Mouse (Mus musculus): Measurements from ENCODE around the gene Ccdc27.

Gene Ccdc27

DNA sequence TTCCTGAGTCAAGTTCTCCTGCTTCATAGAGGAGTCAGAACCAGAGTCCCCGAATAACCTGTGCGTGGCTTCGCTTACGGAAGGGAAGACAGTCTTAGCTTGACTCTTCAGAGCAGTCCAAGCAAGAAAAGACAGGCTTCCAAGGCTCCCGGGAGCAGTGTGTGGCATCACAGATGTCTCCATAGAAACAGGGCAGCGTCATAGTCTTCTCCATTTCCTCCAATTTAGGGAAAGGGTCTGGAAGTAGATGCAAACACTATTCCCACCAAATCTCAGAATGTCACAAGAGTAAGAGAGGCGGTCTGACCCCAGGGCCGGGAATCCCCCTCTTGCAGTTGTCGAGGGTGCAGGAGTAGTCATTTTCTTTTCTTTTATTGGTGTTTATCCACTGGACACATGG lies at the start of gene Ccdc27:
TSS of gene Ccdc27 (minus strand) at position 101 of the 400 bp plus-strand sequence.
- in situ Hi-C loops (cut with MboI, MseI): no loop called here

DNA sequence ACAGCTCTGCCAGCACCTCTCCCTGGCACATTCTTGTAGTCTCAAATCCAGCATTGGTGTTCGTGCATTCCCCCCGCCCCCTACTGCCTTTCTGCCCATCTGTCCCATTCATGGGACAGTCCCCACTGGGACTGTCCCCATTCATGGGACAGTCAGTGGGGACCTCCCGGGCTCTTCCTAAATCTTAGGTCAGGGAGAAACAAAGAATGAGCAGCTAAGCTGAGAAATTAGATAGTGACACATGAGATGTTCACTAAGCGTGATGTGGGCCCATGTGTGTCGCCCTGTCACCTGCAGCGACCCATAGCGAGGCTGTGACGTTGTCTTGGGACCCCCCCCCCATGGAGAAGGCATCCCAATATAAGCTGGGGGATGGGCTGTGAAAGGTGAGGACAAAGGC lies 48.9 kb upstream of the Ccdc27 start:
- in situ Hi-C loops (cut with MboI, MseI): no loop called here

DNA sequence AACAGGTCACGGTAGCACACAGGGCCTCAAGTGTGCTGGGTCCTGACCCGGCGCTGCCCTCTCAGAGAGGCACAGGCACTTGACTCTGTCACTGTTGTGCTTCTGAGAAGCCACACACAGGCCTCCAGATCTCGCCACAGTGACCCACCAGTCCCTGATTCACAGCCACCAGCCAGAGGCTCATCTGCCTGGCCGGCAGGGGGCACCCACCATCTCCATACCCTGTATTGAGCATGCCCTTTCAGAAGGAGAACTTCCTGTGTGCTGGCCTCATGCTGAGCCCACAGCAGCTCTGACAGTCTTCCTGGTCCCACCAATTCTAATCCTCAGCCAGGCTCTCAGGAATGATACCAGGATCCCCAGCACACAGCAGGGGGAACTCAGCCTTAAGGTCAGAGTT lies 46.7 kb upstream of the Ccdc27 start:
- in situ Hi-C loops (cut with MboI, MseI): no loop called here

DNA sequence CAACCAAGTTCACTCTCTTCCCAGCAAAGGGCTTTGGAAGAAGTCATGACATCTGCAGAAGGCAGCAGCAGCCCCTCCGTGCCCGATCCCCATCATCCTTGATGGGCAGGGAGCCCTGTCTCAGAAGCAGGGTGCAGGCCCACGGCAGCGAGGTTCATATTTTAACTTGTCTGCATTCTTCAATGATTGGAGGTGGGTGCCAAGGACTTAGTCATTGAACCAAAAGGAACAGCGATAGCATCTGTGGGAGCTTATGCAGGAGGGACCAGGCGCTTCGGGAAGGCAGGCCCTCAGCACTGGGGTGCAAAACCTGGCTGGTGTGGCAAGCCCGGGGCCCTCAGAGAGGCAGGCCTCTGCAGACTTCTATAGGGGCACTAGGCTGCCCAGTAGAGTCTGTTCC lies 44.0 kb upstream of the Ccdc27 start:
- in situ Hi-C loops (cut with MboI, MseI): no loop called here

DNA sequence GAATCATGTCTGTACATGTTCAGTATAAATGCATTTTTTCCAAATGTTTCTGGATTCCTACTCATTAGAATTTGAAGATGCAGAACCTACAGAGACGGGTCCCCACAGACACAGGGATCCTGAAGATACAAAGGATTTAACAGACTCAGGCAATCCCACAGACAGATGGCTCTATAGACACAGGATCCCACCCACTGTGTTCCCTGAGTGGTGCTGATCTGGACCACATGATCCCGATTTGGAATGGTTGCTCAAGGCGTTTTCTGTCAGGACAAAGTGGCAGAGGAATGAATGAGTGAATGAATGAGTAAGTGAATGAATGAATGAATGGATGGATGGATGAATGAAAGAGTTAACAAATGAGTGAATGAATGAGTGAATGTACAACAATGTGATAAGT lies 43.4 kb upstream of the Ccdc27 start:
- in situ Hi-C loops (cut with MboI, MseI): no loop called here

DNA sequence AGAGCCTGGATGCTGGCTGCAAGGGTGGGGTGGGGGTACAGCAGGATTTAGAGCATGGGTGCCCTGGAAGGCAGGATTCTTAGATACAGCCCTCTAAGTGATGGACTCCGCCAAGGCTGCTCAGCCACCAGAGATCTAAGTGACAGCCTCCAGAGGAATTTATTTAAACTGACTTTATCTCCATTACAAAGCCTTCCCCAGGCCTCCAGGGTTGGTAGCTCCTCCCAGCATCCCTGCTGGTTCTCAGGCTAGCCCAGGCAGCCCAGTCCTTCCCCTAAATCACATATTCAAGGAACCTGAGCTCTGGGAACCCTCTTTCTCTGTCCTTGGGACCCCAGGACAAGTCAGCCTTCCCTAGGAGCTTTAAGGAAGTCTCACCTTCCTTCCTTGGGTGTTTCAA lies 39.5 kb upstream of the Ccdc27 start:
- in situ Hi-C loops (cut with MboI, MseI): no loop called here

DNA sequence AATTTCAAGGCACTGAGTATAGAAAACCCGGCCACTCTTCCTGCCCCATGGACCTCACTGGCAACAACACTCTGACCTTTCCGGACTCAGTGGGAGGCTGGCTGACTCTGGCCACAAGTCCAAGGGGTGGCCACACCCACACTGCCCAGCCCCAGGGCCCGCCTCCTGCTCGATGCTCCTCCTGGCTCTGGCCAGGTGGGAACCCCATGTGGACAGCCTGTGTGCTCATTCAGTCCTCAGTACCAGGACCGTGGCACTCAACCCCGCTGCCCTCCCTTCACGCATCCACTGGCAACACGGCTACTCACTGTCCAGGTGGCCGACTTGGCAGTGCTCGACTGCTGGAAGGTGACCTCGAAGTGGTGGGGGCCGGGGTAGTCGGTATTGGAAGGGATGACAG lies 38.5 kb upstream of the Ccdc27 start:
- in situ Hi-C loops (cut with MboI, MseI): no loop called here

DNA sequence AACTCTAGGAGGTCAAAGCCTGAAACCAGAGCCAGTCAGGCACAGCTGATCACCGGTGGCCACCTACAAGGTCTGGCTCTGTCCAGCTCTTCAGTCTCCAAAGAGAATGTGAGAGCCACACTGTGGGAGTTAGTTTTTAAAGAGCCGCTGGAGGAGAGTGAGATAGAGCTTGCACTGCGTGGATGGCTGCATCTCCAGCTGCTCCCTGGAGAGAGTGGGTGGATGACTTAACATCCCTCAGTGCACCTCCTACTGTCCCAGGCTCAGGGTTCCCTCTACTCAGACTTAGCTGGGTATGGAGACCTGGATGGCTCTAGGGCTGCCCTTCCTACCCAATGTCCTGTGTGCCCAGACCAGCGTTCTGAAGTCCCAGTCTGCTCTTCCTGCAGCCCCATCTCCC lies 37.7 kb upstream of the Ccdc27 start:
- in situ Hi-C loops (cut with MboI, MseI): no loop called here

DNA sequence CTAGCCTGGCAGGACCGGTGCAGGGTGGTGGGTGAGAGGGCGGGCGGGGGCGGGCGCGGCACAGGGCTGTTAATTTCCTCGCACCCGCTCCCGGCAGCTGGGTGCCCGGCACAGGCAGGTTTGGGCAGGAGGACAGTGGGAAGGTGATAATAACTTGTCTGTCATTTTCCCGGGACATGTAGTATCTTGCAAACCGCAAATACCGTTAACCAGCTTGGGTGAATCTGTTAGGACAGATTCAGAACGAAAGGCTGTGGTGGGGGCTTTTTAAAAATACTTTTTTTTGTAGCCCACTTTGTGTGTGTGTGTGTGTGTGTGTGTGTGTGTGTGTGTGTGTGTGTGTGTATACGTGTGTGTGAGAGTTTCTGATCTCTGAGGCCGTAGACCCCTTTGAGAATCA lies 29.5 kb upstream of the Ccdc27 start:
- in situ Hi-C loops (cut with MboI, MseI): no loop called here

DNA sequence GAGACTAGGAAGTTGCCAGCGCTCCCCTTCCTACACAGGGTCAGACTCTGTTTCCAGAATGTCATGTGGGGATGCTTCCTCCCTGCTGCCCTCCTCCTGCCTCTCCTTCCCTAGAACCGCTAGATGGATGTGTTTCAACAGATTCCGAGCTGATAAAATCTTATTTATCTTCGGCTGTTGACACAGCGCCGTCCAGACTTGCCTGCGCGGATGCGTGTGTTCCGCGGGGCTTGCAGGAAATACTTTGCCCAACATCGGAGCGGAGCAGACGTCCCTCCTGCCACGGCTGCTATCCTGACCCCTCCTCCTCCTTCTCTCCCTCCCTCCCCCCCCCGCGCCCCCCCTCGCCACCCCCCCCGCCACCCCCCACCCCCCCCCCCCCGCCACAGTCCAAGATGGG lies 29.0 kb upstream of the Ccdc27 start:
- in situ Hi-C loops (cut with MboI, MseI): no loop called here

DNA sequence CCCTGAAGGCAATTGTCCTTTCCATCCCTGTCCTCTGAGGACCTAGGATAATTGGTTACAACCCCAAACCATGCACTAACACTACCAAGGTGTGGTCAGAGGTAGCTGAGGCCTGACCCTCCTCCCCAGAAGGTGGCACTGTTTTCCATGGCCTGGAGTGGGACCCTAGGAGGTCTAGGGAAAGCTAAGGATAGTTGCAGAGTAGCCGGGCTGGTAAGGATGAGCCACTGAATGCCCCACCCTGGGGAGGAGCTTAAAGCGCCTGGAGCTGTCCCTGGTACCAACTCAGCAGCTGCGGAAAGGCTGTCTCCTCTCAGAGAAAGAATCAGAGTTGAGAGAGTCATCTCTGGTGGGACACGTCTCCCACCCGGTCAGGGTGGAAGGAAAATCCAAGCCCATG lies 28.4 kb upstream of the Ccdc27 start:
- in situ Hi-C loops (cut with MboI, MseI): no loop called here

DNA sequence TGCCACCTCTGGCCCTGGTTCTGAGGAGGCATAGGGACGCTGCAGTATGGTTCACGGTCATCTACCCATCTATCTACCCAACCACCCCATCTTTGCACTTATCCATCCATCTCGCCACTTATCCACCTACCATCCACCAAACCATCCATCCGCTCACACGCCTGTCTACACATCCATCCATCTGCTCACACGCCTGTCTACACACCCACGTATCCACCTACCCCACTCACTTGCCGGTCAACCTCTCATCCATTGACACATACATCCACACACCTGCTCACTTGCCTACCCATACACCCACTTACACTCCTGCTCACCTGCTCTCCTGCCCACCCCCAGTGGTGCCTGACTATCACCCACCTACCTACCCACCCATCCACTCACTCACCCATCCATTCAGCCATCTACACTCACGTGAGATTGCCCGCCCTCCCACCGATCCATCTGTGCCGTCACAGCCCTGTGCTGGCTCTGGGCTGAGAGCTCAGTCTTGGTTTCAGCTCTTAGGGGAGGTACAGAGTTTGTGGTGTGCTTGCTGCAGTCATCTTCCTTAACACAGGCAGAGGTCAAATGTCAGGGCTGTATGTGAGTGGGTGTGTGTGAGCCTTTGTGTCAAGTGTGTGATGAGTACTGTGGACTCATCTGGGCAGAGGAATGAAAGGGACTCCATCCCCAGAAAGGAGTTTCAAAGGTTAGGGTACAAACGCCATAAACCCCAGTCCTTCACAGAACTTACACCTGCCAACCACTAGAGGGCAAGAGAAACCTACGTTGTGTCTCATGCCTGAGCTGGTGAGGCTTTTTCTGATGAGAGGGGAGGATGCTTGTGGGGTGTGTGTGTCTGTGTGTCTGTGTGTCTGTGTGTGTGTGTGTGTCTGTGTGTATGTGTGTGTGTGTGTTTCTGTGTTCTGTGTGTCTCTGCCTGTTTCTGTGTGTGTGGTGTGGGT lies 22.6 kb upstream of the Ccdc27 start:
- in situ Hi-C loops (cut with MboI, MseI): loop anchor here (5.0 kb wide), 1 partner anchor 32 kb away; no protein-coding TSS in a partner anchor

DNA sequence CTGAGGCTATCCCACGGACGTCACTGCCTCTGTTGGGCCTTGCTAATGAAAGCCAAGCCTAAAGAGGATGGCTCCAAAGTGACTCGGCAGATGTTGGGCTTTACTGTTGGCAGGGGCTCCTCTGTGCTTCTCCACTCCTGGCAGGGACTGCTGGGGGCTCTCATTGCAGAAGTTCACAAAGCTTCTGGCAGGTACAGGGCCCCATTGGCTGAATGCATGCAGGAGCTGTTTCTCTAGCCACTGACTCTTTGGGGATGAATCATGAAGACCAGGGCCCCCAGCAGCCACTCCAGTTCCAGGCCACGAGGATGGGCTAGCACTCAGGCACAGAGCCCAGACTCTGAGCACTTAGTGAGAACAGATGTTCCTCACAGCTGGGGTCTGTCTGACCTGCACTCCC lies 15.2 kb upstream of the Ccdc27 start:
- in situ Hi-C loops (cut with MboI, MseI): no loop called here

DNA sequence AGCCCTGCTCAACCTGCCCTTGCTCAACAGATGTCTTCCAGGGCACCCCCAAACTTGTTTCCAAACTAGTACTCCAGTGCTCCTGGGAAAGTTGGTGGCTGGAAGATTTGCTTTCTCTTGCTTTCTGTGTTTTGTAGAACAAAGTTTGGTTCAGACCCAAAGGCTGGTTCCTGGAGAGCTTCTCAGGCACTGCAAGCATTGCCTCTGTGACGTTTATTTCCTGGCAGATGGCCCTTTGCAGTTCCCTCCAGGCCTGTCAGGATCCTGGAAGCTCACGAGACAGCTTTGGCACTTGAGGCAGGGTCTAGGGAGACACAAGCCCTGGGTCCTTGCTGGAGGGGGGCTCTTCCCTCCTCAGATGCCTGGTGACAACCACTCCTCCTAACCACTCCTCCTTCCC lies 14.2 kb upstream of the Ccdc27 start:
- in situ Hi-C loops (cut with MboI, MseI): no loop called here

DNA sequence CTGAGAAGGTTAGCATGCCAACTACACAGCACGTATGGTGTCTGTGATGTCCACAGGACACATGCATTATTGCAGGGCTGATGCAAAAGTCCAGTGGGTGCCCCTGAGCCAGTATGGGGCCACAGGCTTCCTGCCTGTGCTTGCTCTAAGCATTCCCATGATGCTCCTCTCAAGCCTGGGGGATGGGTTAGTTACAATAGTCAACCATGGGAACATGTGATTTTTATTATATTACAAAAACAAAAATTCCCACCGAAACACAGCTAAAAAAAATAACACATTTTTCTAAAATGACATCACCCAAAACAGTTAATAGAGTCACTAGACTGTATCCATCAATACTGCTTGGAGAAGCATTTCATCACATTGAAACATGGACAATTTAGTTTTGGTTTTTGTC lies 13.6 kb upstream of the Ccdc27 start:
- in situ Hi-C loops (cut with MboI, MseI): no loop called here

DNA sequence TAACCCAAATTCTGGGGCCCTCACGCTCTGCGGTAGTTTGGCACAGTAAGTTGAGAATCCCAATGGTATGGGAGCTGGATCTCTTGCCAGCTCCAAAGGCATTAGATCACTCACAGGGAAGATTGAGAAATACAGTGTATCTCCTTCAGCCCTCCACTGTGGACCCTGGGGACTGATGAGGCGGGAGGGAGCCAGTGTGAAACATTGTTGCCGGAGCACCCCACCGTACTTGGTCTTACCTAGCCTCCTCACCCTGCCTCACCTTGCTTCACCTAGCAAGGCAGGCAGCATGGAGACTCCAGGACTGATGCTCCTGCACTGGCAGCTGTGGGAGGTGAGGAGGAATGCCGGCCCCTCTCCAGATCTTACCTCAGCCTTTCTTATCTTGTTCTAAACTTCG lies 13.0 kb upstream of the Ccdc27 start:
- in situ Hi-C loops (cut with MboI, MseI): no loop called here

DNA sequence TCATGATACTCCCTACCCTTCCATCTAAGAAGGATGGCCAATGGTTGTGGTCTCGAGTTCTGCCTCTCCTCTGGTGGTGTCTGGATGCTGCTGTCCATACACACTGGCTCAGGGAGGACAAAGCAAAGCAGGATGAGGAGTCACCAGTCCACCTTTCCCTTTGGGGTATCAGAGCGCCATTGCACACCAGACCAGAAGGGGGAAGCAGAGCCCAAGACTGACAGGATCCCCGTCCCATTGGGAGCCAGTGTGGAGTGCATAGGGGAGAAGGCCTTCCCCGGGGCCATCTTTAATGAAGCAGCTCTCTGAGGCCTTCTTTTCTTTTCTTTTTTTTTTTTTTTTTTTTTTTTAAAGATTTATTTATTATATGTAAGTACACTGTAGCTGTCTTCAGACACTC lies 10.6 kb upstream of the Ccdc27 start:
- in situ Hi-C loops (cut with MboI, MseI): no loop called here

DNA sequence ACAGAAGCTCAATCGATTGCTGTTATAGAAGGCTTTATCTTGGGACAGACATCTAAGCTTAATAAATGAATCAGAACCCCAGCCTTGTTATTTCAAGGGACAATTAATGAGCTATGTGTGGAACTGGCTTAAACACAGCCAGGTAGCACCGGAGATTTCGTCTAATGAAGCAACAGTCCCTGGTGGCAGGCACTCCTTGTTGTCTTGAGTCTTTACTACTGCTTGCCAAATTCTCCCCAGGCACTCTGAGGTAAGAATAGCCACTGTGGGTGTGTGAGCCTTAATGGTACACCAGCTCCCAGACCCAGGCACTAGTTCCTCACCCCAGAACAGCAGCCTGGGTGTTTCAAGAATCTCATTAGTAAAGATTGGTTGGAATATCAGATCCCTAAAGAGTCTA lies 8.9 kb upstream of the Ccdc27 start:
- in situ Hi-C loops (cut with MboI, MseI): no loop called here

DNA sequence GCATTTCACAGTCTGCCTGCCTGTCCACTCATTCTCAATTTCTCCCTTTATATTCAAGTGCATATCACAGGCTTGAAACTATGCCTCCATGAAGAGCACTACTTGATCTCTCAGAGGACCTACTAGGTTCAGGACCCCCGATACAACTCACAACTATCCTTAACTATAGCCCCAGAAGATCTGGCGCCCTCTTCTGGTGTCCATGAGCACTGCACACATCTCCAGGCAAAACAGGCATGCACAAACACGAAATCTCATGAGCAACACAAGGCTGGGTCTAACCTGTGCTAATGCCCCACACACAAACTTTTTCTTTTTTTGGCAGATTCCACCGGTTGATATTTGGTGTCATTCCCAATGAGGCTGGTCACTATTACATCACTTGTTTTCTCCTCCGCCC lies 3.4 kb upstream of the Ccdc27 start:
- in situ Hi-C loops (cut with MboI, MseI): no loop called here

DNA sequence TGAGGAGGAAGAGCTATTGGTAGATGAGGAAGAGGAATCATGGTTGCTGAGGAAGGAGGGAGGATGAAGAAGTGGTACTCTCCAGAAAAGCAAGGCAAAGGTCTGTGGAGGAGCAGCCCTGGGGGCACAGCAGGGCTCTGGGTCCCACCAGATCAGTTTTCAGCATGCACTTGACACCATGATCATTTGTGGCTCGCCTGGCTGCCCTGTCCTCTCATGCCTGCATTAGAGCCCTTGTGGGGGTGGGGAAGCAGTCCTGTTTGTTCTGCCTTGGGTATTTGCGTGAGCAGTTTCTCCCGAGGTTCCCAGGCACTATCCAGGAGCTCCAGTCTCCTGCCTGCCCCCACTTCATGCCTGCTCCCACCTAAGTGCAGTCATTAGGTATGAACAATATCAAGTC lies 5.4 kb downstream of the Ccdc27 start:
- in situ Hi-C loops (cut with MboI, MseI): no loop called here

DNA sequence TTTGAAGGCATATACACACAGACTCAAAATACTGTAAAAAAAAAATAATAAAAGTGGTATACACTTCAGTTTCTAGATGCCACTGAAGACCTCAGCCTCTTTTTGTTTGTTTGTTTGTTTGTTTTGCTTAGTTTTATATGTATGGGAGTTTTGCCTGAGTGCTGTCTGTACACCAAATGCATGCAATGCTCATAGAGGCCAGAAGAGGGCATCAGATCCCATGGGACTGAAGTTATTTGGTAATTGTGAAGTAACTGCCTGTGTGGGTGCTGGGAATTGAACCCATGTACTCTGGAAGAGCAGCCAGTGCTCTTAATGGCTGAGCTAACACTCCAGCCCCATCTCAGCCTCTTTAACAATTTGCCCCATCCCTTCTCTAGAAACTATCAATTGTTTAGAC lies 13.8 kb downstream of the Ccdc27 start:
- in situ Hi-C loops (cut with MboI, MseI): no loop called here

DNA sequence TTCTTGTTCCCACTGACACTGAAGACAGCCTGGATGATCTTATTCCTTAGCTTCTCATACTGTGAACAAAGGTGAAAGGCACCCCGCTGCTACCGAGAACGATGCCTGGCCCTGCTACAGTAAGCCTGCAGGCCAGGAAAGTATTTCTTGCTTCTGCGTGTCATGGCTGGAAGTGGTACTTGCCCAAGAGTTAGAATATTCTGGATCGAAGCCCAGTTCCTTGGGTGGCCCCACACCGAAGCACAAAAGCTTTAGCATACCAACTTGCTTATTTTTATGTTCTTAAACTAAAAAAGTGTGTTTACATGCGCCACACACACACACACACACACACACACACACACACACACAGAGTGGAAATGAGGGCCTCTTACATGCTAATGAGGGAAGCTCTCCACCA lies 14.4 kb downstream of the Ccdc27 start:
- in situ Hi-C loops (cut with MboI, MseI): no loop called here

DNA sequence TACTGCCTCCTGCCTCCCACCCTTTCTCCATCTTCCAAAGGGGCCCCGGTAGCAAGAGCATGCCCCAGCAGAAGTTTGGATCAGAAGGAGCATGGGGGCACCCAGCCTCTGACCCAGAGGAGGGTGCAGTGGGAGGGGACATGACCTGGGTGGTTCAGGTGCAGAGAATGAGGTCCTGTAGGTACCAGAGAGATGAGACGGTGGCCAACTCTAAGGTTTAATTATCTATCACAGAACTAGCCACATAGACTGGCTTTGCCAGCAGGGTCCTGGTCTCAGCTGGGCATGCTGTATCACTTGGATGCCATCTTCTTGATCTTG lies 16.1 kb downstream of the Ccdc27 start:
- in situ Hi-C loops (cut with MboI, MseI): no loop called here

Data from regulatory T cell (primary cell).